Mouse (Mus musculus) liver, postnatal 0 days (tissue): ENCODE data around the gene Trpc4ap.

Source experiments
- CTCF ChIP-seq: sonication (generic); IDR thresholded peaks from 2 replicates; pipeline ENCODE4 v1.5.1; 2016; ENCODE audit warnings: antibody characterized with exemption, low read depth
- EP300 ChIP-seq: IDR thresholded peaks from 2 replicates; pipeline ENCODE4 v1.6.1; 2016; ENCODE audit warnings: antibody characterized with exemption, low read depth, mild to moderate bottlenecking

DNA sequence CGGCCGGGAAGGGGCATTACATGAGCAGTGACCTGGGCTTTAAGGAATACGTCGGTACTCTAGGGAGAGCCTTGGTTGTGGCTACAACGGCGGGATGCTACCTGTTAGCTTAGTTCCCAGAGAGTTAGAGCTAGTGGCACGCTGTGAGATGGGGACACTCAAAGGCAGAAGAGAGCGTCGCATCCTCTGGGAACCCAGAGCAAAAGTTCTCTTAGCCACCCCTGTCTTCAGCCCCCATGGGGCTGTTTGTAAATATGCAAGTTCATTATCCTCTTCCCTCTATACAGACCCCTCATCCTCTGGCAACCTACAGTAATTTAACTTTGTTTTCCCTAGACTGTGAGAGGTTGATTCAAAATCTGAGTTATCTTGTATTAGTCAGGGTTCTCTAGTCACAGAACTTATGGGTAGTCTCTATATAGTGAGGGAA is 99.3 kb downstream of the Trpc4ap start:
- TF ChIP-seq CTCF (no peak), EP300 (peak; percentile 28; the same call in 1 of the 2 replicates)
